Mouse (Mus musculus) hindbrain, embryonic 14.5 days (tissue): ENCODE data around the gene Ptchd3. TPM values are rescaled to one million over a fixed set of nuclear protein-coding genes. Genes with fewer than 3 reads are reported as not detected.

Experiments
- ATAC-seq: fragments of 200-750 bp; cut with Nextera tagmentation; 2 replicates; pipeline ENCODE4 v1.8.0; 2017; ENCODE audit warnings: moderate number of reproducible peaks, mild to moderate bottlenecking, moderate TSS enrichment, moderate library complexity; ENCODE audit not compliant: low FRiP score
- DNase-seq: peaks from one replicate; pipeline ENCODE4 v3.0.0-alpha.2; 2015; ENCODE audit warnings: low spot score
- H3K27ac ChIP-seq: fragments of 300-500 bp; sonication (generic); 2 replicates; pipeline ENCODE4 v1.5.1; 2014; ENCODE audit warnings: mild to moderate bottlenecking, moderate library complexity
- H3K27me3 ChIP-seq: fragments of 300-500 bp; sonication (generic); 2 replicates; pipeline ENCODE4 v1.6.1; 2014; ENCODE audit warnings: mild to moderate bottlenecking, low read length, mixed read lengths; ENCODE audit not compliant: control insufficient read depth, insufficient read depth
- H3K36me3 ChIP-seq: fragments of 300-500 bp; sonication (generic); replicated peaks from 2 replicates; pipeline ENCODE4 v1.6.1; 2014; ENCODE audit not compliant: control insufficient read depth, insufficient read depth
- H3K4me1 ChIP-seq: fragments of 300-500 bp; sonication (generic); replicated peaks from 2 replicates; pipeline ENCODE4 v1.6.1; 2014; ENCODE audit warnings: antibody characterized with exemption, low read length, mixed read lengths; ENCODE audit not compliant: control insufficient read depth, insufficient read depth
- H3K4me2 ChIP-seq: fragments of 300-500 bp; sonication (generic); replicated peaks from 2 replicates; pipeline ENCODE4 v1.6.1; 2014; ENCODE audit warnings: mild to moderate bottlenecking, moderate library complexity
- H3K4me3 ChIP-seq: fragments of 300-500 bp; sonication (generic); replicated peaks from 2 replicates; pipeline ENCODE4 v1.5.1; 2014; ENCODE audit warnings: mild to moderate bottlenecking, low read length
- H3K9ac ChIP-seq: fragments of 300-500 bp; sonication (generic); 2 replicates; pipeline ENCODE4 v1.6.1; 2014
- H3K9me3 ChIP-seq: fragments of 300-500 bp; sonication (generic); 2 replicates; pipeline ENCODE4 v1.6.1; 2016; ENCODE audit warnings: low read length; ENCODE audit not compliant: control insufficient read depth
- WGBS: fragments of 180-500 bp; shearing (Covaris S2); extraction: QIAGEN DNeasy Blood & Tissue Kit; methylation state at CpG from one replicate; pipeline ENCODE4 v1.1.7; 2014; 5-methylcytosine and 5-hydroxymethylcytosine counted together
- polyA plus RNA-seq: library from polyadenylated mRNA; unstranded; fragments of >200 nt; fragmentation: Nextera tagmentation; extraction: Ambion mirVana; gene quantifications from 2 replicates; pipeline ENCODE4 v1.2.1, GENCODE M21; 2014

The Ptchd3 gene
- polyA plus RNA-seq = not detected in 2 replicates

DNA sequence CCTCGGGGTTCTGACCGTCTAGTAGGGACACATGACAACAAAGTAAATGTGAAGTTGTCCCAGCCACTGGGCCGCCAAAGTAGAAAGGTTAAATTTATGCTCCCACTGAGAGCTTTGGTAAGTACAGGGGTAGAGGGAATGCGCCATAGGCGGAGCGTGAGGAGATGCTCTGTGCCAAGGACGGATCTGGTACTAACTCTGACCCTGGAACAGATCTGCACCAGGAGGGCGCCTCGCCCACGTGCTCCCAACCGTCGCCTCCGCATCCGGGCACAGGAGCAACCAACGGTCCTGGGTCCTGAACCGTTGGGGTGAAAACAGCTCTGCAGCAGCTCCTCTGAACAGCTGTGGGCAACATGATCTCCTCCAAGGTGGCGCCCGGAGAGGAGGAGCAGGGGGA, at the start of gene Ptchd3:
Gene Ptchd3 (plus strand): TSS at position 301 of the 400 bp plus-strand sequence.
- no peaks in the 10 kb centered on the region for H3K36me3 ChIP-seq
- H3K4me2 ChIP-seq = no peak within 1 kb of the TSS
- H3K4me3 ChIP-seq = no peak within 1 kb of the TSS
- no peak within 1 kb of the TSS for H3K9ac ChIP-seq
- no peak within 1 kb of the TSS for H3K27ac ChIP-seq
- WGBS = 74% methylated on average over 18 of the region's 18 CpGs
- ATAC-seq (no peak), DNase-seq (no peak)
- H3K9me3 ChIP-seq = peaks cover 2% of the 10 kb centered on the region; the same call in 1 of the 2 replicates
- no peaks in the 10 kb centered on the region for H3K4me1 ChIP-seq
- H3K27me3 ChIP-seq = no peaks in the 10 kb centered on the region

DNA sequence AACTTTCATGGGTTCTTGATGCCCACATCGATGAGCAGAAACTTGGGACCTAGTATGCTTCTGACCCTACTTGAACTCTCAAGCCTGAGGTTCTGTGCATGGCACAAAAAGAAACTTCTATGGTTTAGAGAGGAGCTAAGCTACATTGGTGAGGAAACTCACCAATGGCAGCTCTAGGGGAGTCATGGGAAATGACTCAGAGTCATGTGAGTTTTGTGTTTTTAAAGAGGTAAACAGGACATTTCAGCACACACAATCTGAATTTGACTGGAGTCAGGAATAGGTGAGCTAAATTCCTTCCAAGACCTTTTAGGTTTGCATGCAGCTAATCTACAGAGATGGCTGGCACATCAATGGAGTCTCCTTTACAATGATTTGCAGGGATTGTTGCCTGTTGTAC, 48.2 kb upstream of the Ptchd3 start:
- Histone ChIP-seq H3K4me2 (no peak overlapping the region), H3K27me3 (no peaks in the 10 kb centered on the region), H3K4me3 (no peak overlapping the region), H3K9ac (no peak overlapping the region), H3K36me3 (no peaks in the 10 kb centered on the region), H3K9me3 (no peaks in the 10 kb centered on the region), H3K27ac (no peak overlapping the region), H3K4me1 (no peaks in the 10 kb centered on the region)
- ATAC-seq (no peak), DNase-seq (no peak)
- 94% methylated on average over 1 of the region's 1 CpGs for WGBS

DNA sequence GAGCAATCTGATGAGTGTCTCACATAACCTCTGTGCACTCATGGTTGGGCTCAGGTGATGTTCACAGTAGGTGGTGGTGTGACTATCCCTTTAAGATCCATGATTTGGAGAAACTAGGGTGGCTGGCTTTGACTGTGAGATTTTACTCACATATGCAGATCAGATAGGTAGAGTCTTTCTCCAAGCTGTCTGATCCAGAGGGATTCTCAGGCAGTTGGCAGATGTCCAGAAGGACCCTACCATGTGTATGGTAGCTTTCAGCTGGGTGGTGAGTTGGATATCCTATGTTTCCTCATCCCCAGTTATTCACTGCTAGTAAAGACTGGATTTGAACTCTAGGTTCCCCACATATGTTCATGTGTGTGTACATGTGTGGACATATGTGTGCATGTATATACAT, 42.6 kb upstream of the Ptchd3 start:
- H3K27ac ChIP-seq = no peak overlapping the region
- no peaks in the 10 kb centered on the region for H3K4me1 ChIP-seq
- H3K4me3 ChIP-seq = no peak overlapping the region
- DNase-seq (no peak), ATAC-seq (no peak)
- no peak overlapping the region for H3K4me2 ChIP-seq
- no peak overlapping the region for H3K9ac ChIP-seq
- H3K36me3 ChIP-seq = no peaks in the 10 kb centered on the region
- no peaks in the 10 kb centered on the region for H3K27me3 ChIP-seq
- no peaks in the 10 kb centered on the region for H3K9me3 ChIP-seq

DNA sequence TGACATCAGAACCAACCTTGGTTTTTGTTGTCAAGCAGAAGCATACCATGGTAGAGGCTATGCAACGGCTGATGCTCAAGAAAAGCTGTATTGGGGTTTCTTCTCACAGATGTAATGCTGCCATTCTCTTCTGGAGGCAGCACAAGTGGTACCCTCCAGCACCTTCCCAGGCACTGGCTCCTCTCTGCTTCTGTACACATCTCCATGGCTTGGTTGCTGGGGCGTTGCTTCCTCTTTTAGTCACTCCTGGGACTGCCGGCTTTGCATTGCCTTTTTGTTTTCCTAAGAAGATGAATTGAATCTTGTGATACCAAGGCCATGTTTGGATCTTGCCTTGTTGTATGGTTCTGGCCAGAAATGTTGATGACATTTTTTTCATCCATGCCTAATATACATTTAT, 40.5 kb upstream of the Ptchd3 start:
- Histone ChIP-seq H3K27ac (no peak overlapping the region), H3K4me1 (no peaks in the 10 kb centered on the region), H3K36me3 (no peaks in the 10 kb centered on the region), H3K27me3 (no peaks in the 10 kb centered on the region), H3K9me3 (no peaks in the 10 kb centered on the region), H3K4me3 (no peak overlapping the region), H3K4me2 (no peak overlapping the region), H3K9ac (no peak overlapping the region)
- no peak for DNase-seq
- 88% methylated on average over 3 of the region's 3 CpGs for WGBS
- no peak for ATAC-seq

GRCm38 (mm10) chr11:121790671-121791094, 39.4 kb upstream of the Ptchd3 start:
- DNase-seq = no peak
- H3K4me3 ChIP-seq = no peak overlapping the region
- H3K27me3 ChIP-seq = no peaks in the 10 kb centered on the region
- no peak overlapping the region for H3K4me2 ChIP-seq
- WGBS = 82% methylated on average over 2 of the region's 2 CpGs
- no peaks in the 10 kb centered on the region for H3K36me3 ChIP-seq
- H3K27ac ChIP-seq = no peak overlapping the region
- no peaks in the 10 kb centered on the region for H3K4me1 ChIP-seq
- ATAC-seq = no peak
- no peak overlapping the region for H3K9ac ChIP-seq
- no peaks in the 10 kb centered on the region for H3K9me3 ChIP-seq

GRCm38 (mm10) chr11:121791446-121791845, 38.6 kb upstream of the Ptchd3 start:
- Histone ChIP-seq H3K27me3 (no peaks in the 10 kb centered on the region), H3K4me1 (no peaks in the 10 kb centered on the region), H3K4me2 (no peak overlapping the region), H3K36me3 (no peaks in the 10 kb centered on the region), H3K27ac (no peak overlapping the region), H3K4me3 (no peak overlapping the region), H3K9me3 (no peaks in the 10 kb centered on the region), H3K9ac (no peak overlapping the region)
- ATAC-seq (no peak), DNase-seq (no peak)
- 95% methylated on average over 3 of the region's 3 CpGs for WGBS

DNA sequence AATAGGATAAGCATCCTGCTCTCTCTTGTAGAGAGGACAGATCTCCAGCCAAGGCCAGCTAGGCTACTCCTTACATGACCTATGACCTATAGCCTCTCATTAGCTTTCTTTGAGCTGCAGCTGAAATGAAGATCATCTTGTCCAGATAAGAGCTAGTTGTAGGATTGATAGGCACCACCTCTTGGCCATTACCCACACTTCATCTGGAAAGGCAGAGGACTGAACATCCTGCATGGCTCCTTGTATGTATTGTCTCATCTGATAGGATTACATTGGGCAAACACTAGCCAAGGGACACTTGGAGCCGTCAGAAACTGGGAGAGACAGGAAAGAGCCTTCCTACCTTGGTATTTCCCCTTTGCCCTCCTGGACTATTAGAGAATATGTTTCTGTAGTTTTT, 38.1 kb upstream of the Ptchd3 start:
- ATAC-seq (no peak), DNase-seq (no peak)
- no peak overlapping the region for H3K27ac ChIP-seq
- H3K4me1 ChIP-seq = no peaks in the 10 kb centered on the region
- H3K4me3 ChIP-seq = no peak overlapping the region
- no peaks in the 10 kb centered on the region for H3K36me3 ChIP-seq
- H3K9me3 ChIP-seq = no peaks in the 10 kb centered on the region
- H3K27me3 ChIP-seq = no peaks in the 10 kb centered on the region
- no peak overlapping the region for H3K4me2 ChIP-seq
- no peak overlapping the region for H3K9ac ChIP-seq
- WGBS = 88% methylated on average over 1 of the region's 1 CpGs

DNA sequence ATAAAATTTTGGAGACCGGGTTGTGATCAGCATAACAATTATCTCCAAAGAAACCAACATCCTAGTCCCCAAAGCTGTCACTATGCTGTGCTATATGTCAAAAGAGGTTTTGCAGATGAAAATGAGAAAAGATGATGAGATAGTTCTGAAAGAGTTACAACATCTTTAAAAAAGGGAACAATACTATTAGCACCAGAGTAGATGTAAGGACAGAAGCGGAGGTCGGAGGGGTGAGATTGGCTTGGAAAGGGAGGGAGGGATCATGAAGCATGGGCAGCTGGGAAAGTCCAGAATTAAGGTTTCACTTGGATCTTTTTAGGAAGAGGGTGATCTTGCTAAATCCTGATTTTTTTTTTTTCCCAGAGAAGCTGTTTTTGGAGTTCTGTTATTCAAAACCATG, 36.5 kb upstream of the Ptchd3 start:
- H3K36me3 ChIP-seq = no peaks in the 10 kb centered on the region
- H3K27ac ChIP-seq = no peak overlapping the region
- H3K4me1 ChIP-seq = no peaks in the 10 kb centered on the region
- DNase-seq = no peak
- no peak overlapping the region for H3K4me2 ChIP-seq
- no peak overlapping the region for H3K9ac ChIP-seq
- WGBS = 91% methylated on average over 3 of the region's 3 CpGs
- H3K27me3 ChIP-seq = no peaks in the 10 kb centered on the region
- ATAC-seq = no peak
- no peak overlapping the region for H3K4me3 ChIP-seq
- H3K9me3 ChIP-seq = no peaks in the 10 kb centered on the region

- Histone ChIP-seq H3K9ac (no peak overlapping the region), H3K4me2 (no peak overlapping the region), H3K27ac (no peak overlapping the region), H3K9me3 (no peaks in the 10 kb centered on the region), H3K36me3 (no peaks in the 10 kb centered on the region), H3K4me3 (no peak overlapping the region), H3K27me3 (no peaks in the 10 kb centered on the region), H3K4me1 (no peaks in the 10 kb centered on the region)
- DNase-seq = no peak
- 89% methylated on average over 3 of the region's 3 CpGs for WGBS
- no peak for ATAC-seq
These were observed 35.9 kb upstream of the Ptchd3 start for GRCm38 (mm10) chr11:121794186-121794585.

- Histone ChIP-seq H3K4me1 (no peaks in the 10 kb centered on the region), H3K36me3 (no peaks in the 10 kb centered on the region), H3K9me3 (no peaks in the 10 kb centered on the region), H3K9ac (no peak overlapping the region), H3K27me3 (no peaks in the 10 kb centered on the region), H3K27ac (no peak overlapping the region), H3K4me3 (no peak overlapping the region), H3K4me2 (no peak overlapping the region)
- WGBS = 70% methylated on average over 6 of the region's 6 CpGs
- no peak for DNase-seq
- no peak for ATAC-seq
These were observed 35.4 kb upstream of the Ptchd3 start for GRCm38 (mm10) chr11:121794591-121795199.
